ENCODE assay signal across 26 mouse cellular contexts in genomic region chr16:53867342-53867741, GRCm38 (mm10).
"Had no signal": no experiment of that assay in that cellular context is flagged by ENCODE, and none has a peak within 500 bp of the region (broad histone marks: within the 10 kb centered on the region; RNA-seq: fewer than 3 reads in every experiment).

No protein-coding gene starts in this region.

- H3K4me3 ChIP-seq: gastrocnemius, adult 2 months; heart, adult 2 months; heart, embryonic 13.5 days; heart, embryonic 15.5 days; hindbrain, embryonic 12.5 days; intestine, embryonic 15.5 days; limb, embryonic 13.5 days; limb, embryonic 15.5 days; liver, embryonic 12.5 days had no signal

- ATAC-seq: hindbrain, embryonic 16.5 days; inflammation-experienced regulatory T-cells, adult 6 months; intestine, embryonic 15.5 days; intestine, postnatal 0 days; liver, embryonic 12.5 days had no signal

- H3K4me1 ChIP-seq: heart, embryonic 13.5 days; heart, embryonic 15.5 days; hindbrain, embryonic 12.5 days; intestine, embryonic 15.5 days; limb, embryonic 13.5 days; limb, embryonic 15.5 days; liver, embryonic 12.5 days had no signal

- H3K27ac ChIP-seq: gastrocnemius, adult 2 months; heart, adult 2 months; heart, embryonic 13.5 days; heart, embryonic 15.5 days; hindbrain, embryonic 12.5 days; hindbrain, embryonic 14.5 days; intestine, embryonic 15.5 days; limb, embryonic 13.5 days; limb, embryonic 15.5 days; liver, embryonic 12.5 days; liver, embryonic 14.5 days had no signal

- H3K36me3 ChIP-seq: heart, embryonic 13.5 days; heart, embryonic 15.5 days; hindbrain, embryonic 12.5 days; intestine, embryonic 15.5 days; limb, embryonic 13.5 days; limb, embryonic 15.5 days; liver, embryonic 12.5 days had no signal

- DNase-seq: gastrocnemius, adult 2 months; gastrocnemius, postnatal 10 days; gastrocnemius, postnatal 25 days; heart, adult 11 months; heart, adult 2 months; heart, postnatal 14 days; heart, postnatal 36 days; kidney, adult 18-20 months; kidney, adult 8-10 months; kidney, postnatal 10 days; kidney, postnatal 25 days; layer of hippocampus, adult 9-11 months; layer of hippocampus, postnatal 36 days; left cerebral cortex, postnatal 4 days had no signal

- H3K9me3 ChIP-seq: heart, embryonic 13.5 days; heart, embryonic 15.5 days; hindbrain, embryonic 12.5 days; intestine, embryonic 15.5 days; limb, embryonic 13.5 days; limb, embryonic 15.5 days; liver, embryonic 12.5 days had no signal

- H3K27me3 ChIP-seq: heart, embryonic 13.5 days; heart, embryonic 15.5 days; hindbrain, embryonic 12.5 days; intestine, embryonic 15.5 days; limb, embryonic 13.5 days; limb, embryonic 15.5 days; liver, embryonic 12.5 days had no signal
